Mouse (Mus musculus): ENCODE measurements around the gene Cnr2. TPM values are rescaled to one million over a fixed set of nuclear protein-coding genes. Genes with fewer than 3 reads are reported as not detected.

The Cnr2 gene
- polyA plus RNA-seq, 1 experiment: 1.5 TPM

DNA sequence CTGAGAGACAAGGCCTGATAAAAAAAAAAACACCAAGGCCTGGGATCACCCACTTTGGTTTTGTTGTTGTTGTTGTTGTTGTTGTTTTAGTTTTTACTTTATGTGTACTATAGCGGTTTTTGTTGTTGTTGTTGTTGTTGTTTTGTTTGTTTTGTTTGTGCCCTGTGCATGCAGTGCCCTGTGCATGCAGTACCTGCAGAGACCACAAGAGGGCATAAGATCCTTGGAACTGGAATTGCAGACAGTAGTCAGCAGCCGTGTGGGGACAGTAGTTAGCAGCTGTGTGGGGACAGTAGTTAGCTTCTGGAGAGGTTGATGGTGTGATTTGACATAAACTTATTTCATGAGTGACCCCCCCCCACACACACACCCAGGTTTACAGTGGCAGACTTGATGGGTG lies 59.0 kb downstream of the Cnr2 start:
- no peak for DNase-seq (ENCODE audit: low read depth, low spot score)
- WGBS: 11% methylated on average over 2 of the region's 2 CpGs

DNA sequence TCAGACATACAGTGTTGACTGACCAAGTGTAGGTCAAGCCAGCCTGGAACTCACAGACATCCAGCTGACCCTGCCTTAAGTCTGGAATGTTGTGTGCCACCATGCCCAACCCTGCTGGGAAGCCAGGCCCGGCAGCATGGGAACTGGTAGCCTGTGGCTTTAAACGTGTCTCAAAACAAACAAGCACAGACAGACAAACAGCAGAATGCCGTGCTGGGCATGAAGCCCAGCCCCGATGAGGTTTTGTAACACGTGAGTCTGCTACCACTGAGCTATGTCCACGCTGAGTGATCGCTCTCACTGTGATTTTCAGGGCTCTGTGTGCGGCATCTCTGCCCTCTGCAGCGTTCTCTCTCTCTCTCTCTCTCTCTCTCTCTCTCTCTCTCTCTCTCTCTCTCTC lies 60.7 kb downstream of the Cnr2 start:
- no peak for DNase-seq (ENCODE audit: low read depth, low spot score)
- WGBS: 52% methylated on average over 9 of the region's 9 CpGs

- WGBS: 25% methylated on average over 8 of the region's 8 CpGs
- no peak for DNase-seq (ENCODE audit: low read depth, low spot score)
Measured at GRCm38 (mm10) chr4:135958354-135958753, 63.2 kb downstream of the Cnr2 start.

GRCm38 (mm10) chr4:135960717-135961116 lies 65.5 kb downstream of the Cnr2 start:
- WGBS: 22% methylated on average over 5 of the region's 5 CpGs
- no peak for DNase-seq (ENCODE audit: low read depth, low spot score)

DNA sequence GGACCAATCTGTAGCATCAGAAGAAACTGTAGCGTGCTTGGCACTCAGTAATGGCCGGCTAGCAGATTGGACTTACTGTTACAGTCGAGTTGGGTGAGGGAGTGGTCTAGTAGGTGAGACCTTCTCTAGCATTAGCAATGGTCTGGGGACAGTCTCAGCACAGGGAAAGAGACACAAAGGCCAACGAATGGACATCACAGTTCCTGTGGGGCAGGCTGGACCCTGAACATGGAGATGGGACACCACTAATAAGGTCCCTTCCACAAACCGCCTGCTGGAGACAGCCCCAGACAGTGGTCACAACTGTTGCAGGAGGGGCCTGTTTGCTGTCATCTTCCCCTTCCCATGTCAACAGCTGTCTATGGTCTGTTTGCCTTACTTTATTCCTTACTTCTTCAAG lies 66.5 kb downstream of the Cnr2 start:
- 97% methylated on average over 5 of the region's 5 CpGs for WGBS
- DNase-seq (ENCODE audit: low read depth, low spot score): no peak

- DNase-seq (ENCODE audit: low read depth, low spot score): no peak
- WGBS: 84% methylated on average over 7 of the region's 7 CpGs
Measured at GRCm38 (mm10) chr4:135962198-135962597, 67.0 kb downstream of the Cnr2 start.

DNA sequence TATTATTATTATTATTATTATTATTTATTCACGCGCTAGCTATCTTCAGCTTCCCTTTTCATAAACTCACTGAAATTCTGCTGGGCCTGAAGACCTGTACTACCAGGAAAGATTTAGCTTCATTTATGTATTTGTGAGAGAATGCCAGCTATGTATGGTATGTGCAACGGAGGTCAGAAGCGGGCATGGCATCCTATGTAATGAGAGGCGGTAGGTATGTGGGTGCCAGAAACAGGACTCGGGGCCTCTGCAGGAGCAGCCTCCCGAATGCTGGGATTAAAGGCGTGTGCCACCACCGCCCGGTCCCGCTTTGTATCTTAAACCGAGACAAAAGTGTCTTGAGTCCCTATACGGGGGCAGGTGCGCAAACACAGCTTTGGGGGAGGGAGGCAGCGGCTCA lies 67.8 kb downstream of the Cnr2 start:
- no peak for DNase-seq (ENCODE audit: low read depth, low spot score)
- 6% methylated on average over 15 of the region's 15 CpGs for WGBS

DNA sequence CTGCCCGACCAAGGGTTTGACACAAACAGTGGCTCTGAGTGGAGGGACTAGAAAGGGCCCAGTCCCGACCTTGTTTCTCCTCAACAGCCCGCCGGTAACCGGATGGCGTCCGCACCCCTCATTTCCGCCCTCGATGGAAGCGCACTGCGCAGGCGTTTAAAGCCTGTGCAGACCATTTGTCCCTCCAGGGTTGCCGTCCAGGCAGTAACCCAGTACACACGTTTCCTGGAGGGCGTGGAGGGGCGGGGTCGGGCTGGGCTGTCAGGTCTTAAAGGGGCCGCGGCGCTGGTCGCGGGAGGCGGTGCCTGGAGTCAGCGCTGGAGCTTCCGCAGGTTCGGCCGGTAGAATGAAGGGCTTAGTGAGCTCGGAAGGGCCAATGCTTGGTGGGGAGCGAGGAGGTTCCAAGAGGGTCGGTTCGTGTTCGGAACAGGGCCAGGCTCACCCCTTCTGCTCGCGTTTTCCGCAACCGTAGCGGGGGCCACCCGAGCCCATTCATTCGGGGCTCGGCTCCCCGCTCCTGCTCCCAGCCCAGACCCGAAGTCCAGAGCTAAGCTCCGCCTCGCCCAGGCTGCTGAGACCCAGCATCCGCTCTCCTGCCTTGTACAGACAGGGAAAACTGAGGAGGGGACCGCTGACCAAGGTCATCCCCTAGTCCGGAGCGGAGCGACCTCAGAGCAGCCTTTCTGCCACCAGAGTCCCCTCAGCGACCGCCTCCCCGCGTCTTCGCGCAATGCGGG lies 68.4 kb downstream of the Cnr2 start, which contains the start of gene Gale:
Gale (plus strand) TSS at position 271 of the 737 bp plus-strand sequence.
- peak; percentile 94 for DNase-seq (ENCODE audit: low read depth, low spot score)
- WGBS: under 1% methylated on average over 56 of the region's 56 CpGs

GRCm38 (mm10) chr4:135964426-135964825 lies 69.2 kb downstream of the Cnr2 start:
- DNase-seq (ENCODE audit: low read depth, low spot score): peak; percentile 88
- 2% methylated on average over 12 of the region's 12 CpGs for WGBS

GRCm38 (mm10) chr4:135965113-135965512 lies 69.9 kb downstream of the Cnr2 start:
- DNase-seq (ENCODE audit: low read depth, low spot score): no peak
- 38% methylated on average over 9 of the region's 9 CpGs for WGBS

- WGBS: 79% methylated on average over 16 of the region's 16 CpGs
- DNase-seq (ENCODE audit: low read depth, low spot score): no peak
Measured at GRCm38 (mm10) chr4:135966283-135966682, 71.1 kb downstream of the Cnr2 start.

- no peak for DNase-seq (ENCODE audit: low read depth, low spot score)
- 71% methylated on average over 18 of the region's 18 CpGs for WGBS
Measured at GRCm38 (mm10) chr4:135967086-135967760, 72.0 kb downstream of the Cnr2 start.

DNA sequence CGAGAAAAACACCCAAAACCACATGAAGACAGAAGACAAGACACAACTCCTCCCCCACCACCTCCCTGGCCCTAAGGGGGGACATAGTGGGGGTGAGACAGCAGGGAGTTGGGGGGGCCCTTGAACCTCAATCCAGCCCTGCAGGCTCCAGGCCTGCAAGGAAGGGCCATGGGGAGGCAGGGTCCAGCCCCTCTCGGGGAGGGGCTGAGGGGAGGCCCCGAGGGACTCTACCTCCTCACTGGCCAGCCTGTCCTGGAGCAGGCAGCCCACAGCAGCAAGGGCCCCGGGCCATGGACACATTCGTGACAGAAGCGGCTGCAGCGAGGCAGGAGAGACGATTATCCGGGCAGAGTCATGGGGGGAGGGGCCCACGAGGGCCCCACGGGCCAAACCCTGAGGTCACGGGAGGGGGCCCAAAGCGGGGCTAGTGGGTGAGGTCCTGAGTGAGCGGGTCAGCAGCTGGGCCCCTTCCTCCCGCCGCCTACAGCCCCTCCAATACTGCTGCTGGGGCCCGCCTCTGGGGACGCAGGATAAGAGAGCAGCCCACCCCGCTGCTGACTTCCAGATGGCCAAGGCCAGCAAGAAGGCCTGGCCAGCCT lies 73.2 kb downstream of the Cnr2 start:
- no peak for DNase-seq (ENCODE audit: low read depth, low spot score)
- WGBS: 69% methylated on average over 19 of the region's 19 CpGs

DNA sequence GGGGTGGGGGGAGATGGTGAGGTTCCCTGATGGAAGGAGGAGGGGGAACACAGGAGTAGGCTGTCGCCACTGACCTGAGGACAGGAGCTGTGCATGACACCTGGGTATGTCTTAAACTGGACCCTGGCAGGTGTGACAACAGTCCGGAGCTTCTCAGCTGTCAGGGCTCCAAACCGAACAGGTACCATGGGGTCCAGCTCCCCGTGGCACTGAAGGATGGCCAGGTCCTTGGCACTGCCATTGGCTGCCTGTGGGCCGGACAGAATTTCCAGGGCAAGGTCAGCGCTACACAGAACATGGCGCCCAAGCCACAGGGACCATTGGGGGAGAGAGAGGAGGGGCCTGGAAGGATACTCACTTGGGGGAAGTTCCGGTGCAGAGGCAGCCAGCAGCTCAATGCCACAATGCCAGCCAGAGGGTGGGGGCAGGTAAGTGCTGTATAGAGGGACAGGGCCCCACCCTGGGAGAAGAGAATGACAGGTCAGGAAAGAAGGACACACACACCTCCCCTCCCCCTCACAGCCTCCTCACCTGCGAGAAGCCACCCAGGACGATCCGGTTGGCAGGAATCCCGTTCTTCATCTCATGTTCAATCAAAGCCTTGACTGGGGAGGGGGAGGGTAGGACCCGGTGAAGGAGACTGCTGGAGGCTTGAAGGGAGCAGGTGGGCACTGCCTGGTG lies 74.0 kb downstream of the Cnr2 start:
- no peak for DNase-seq (ENCODE audit: low read depth, low spot score)
- WGBS: 77% methylated on average over 13 of the region's 13 CpGs

Other genes starting within 250 kb of the Cnr2 start
- gene Ifnlr1, start 209.1 kb upstream of the Cnr2 start, polyA plus RNA-seq (2012; rRNA removed): 6.8 and 10.9 TPM in 2 replicates
- 32.7 and 106 TPM in 2 replicates for gene Il22ra1, start 167.2 kb upstream of the Cnr2 start, polyA plus RNA-seq (2012; rRNA removed)
- 1.1 and 1.3 TPM in 2 replicates for gene Myom3, start 135.7 kb upstream of the Cnr2 start, polyA plus RNA-seq (2012; rRNA removed)
- 35.9 and 51.4 TPM in 2 replicates for gene Srsf10, start 39.6 kb upstream of the Cnr2 start, polyA plus RNA-seq (2012; rRNA removed)
- gene Pnrc2, start 21.5 kb upstream of the Cnr2 start, polyA plus RNA-seq (2012; rRNA removed): 23.5 and 29.1 TPM in 2 replicates
- gene Fuca1, start 25.3 kb downstream of the Cnr2 start, polyA plus RNA-seq (2012; rRNA removed): 145 and 165 TPM in 2 replicates
- 68.5 and 77.9 TPM in 2 replicates for gene Hmgcl, start 51.1 kb downstream of the Cnr2 start, polyA plus RNA-seq (2012; rRNA removed)
- gene Gale, start 68.3 kb downstream of the Cnr2 start, polyA plus RNA-seq (2012; rRNA removed): 276 and 295 TPM in 2 replicates
- gene Lypla2, start 77.2 kb downstream of the Cnr2 start, polyA plus RNA-seq (2012; rRNA removed): 123 and 127 TPM in 2 replicates
- gene Pithd1, start 91.9 kb downstream of the Cnr2 start, polyA plus RNA-seq (2012; rRNA removed): 32.6 and 35.3 TPM in 2 replicates
- 11.4 and 12.3 TPM in 2 replicates for gene Eloa, start 126.4 kb downstream of the Cnr2 start, polyA plus RNA-seq (2012; rRNA removed)
- gene Rpl11, start 158.0 kb downstream of the Cnr2 start, polyA plus RNA-seq (2012; rRNA removed): 386 and 417 TPM in 2 replicates
- 242 and 265 TPM in 2 replicates for gene Id3, start 248.1 kb downstream of the Cnr2 start, polyA plus RNA-seq (2012; rRNA removed)

Measured in large intestine, adult 2 months (tissue).